In the genomic region with DNA sequence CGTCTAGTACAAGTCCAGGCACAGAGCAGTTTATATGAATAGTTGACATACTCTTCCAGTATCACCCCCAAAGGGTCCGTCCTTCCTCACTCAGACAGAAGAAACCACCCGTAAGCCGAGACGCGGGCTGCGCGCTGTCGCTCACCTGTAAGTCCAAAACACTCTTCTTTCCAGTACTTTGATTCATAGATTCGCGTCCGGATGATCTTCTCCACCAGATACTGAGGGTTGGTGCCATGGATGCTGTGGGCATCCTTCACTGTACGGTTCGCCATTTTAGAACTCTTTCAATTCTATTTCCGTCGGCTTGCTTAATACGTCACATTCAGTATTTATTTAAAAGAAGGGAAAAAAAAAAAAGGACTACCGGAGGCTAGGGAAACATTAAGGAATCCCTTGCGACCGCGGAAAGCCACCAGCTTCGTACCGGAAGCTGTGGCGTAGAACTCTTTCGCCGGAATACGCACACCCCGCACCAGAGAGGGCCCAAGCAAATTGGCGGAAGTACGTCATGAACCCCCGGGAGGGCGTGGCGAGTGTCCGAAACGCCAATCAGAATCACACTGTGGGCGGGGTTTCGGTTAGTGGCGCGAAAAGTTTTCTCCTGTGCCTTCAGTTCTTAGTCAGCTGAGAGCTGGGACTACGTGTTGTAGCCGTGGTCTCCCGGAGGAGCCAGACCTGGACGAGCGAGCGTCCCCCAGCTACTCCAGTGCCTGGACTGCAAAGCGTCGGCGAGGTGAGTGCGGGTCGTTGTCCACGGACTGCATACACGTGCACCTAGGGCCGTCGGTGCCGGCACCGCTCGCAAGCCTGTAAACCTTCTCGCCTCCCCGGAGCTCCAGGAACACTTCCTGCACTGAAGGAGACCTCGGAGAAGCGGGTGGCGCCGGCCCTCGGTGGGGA, we compare ENCODE assay signal across 7 mouse cellular contexts. TPM values are rescaled to one million over a fixed set of nuclear protein-coding genes. Genes with fewer than 3 reads are reported as not detected.
A peak's percentile ranks its signal among the peaks of the same experiment; 100 is the strongest.
DNase-seq lines count a peak whose midpoint lies in the region; ATAC-seq and TF ChIP-seq lines count a peak whose summit lies in the region.

A gene (minus strand): TSS at position 497 of the 903 bp plus-strand sequence.
A gene (plus strand): TSS at position 584 of the 903 bp plus-strand sequence.

- peak; percentile 99 for DNase-seq in adrenal gland, postnatal 10 days
- peak; percentile 98 for DNase-seq in embryonic facial prominence, embryonic 10.5 days (ENCODE audit: low spot score)
- DNase-seq in gonadal fat pad, adult 2 months (ENCODE audit: low read depth), result peak; percentile 77
- peak; percentile 97 for DNase-seq in left cerebral cortex, postnatal 4 days

- no peaks in the 10 kb centered on the region for H3K27me3 ChIP-seq in embryonic facial prominence, embryonic 10.5 days (replicated peaks; ENCODE audit: low read depth, poor library complexity, severe bottlenecking)
- H3K27me3 ChIP-seq in intestine, postnatal 0 days (replicated peaks; ENCODE audit: control insufficient read depth, insufficient read depth, low read length), result no peaks in the 10 kb centered on the region
- H3K27me3 ChIP-seq in midbrain, embryonic 12.5 days, result no peaks in the 10 kb centered on the region
- H3K27me3 ChIP-seq in small intestine, adult 2 months (ENCODE audit: control insufficient read depth, insufficient read depth, low read length), result no peaks in the 10 kb centered on the region

- peak within 1 kb of the TSS; percentile 93 for H3K4me2 ChIP-seq in intestine, postnatal 0 days (replicated peaks; ENCODE audit: low read depth)
- H3K4me2 ChIP-seq in midbrain, embryonic 12.5 days (replicated peaks), result peak within 1 kb of the TSS; percentile 95

- ATAC-seq in intestine, postnatal 0 days, result peak; percentile 97
- ATAC-seq in midbrain, embryonic 12.5 days (ENCODE audit: low FRiP score, low read depth), result peak; percentile 99

- peak within 1 kb of the TSS; percentile 78 for H3K9ac ChIP-seq in intestine, postnatal 0 days (ENCODE audit: low read depth, low read length)
- peak within 1 kb of the TSS; percentile 74 for H3K9ac ChIP-seq in midbrain, embryonic 12.5 days (replicated peaks)

- under 1% methylated on average over 64 of the region's 64 CpGs for WGBS in embryonic facial prominence, embryonic 10.5 days
- WGBS in intestine, postnatal 0 days, result under 1% methylated on average over 64 of the region's 64 CpGs
- WGBS in midbrain, embryonic 12.5 days, result under 1% methylated on average over 64 of the region's 64 CpGs
- under 1% methylated on average over 64 of the region's 64 CpGs for WGBS in small intestine, adult 2 months

- intact Hi-C loops in left cerebral cortex, postnatal 4 days (cut with DNase I), result no loop called here

- peaks cover 57% of the 10 kb centered on the region for H3K36me3 ChIP-seq in embryonic facial prominence, embryonic 10.5 days (replicated peaks)
- H3K36me3 ChIP-seq in intestine, postnatal 0 days (ENCODE audit: control insufficient read depth, insufficient read depth), result peaks cover 13% of the 10 kb centered on the region
- H3K36me3 ChIP-seq in midbrain, embryonic 12.5 days, result peaks cover 12% of the 10 kb centered on the region
- peaks cover 10% of the 10 kb centered on the region for H3K36me3 ChIP-seq in small intestine, adult 2 months (ENCODE audit: control insufficient read depth, insufficient read depth, low read length)

- H3K4me1 ChIP-seq in embryonic facial prominence, embryonic 10.5 days, result peaks cover 31% of the 10 kb centered on the region
- 0 out of 2 replicates have a peak, but pooled peaks cover 3% of the 10 kb centered on the region for H3K4me1 ChIP-seq in intestine, postnatal 0 days (replicated peaks; ENCODE audit: control insufficient read depth, insufficient read depth, low read length)
- H3K4me1 ChIP-seq in midbrain, embryonic 12.5 days, result peaks cover 25% of the 10 kb centered on the region
- no peaks in the 10 kb centered on the region for H3K4me1 ChIP-seq in small intestine, adult 2 months (ENCODE audit: control insufficient read depth, insufficient read depth, insufficient read length, low read length)

- H3K27ac ChIP-seq in embryonic facial prominence, embryonic 10.5 days (replicated peaks), result peak within 1 kb of the TSS; percentile 90
- H3K27ac ChIP-seq in intestine, postnatal 0 days (ENCODE audit: low read depth, low read length), result peak within 1 kb of the TSS; percentile 82
- H3K27ac ChIP-seq in midbrain, embryonic 12.5 days (replicated peaks), result peak within 1 kb of the TSS; percentile 65; the same call in 1 of the 2 replicates
- peak within 1 kb of the TSS; percentile 37 for H3K27ac ChIP-seq in small intestine, adult 2 months (ENCODE audit: insufficient read depth, low read depth, low read length)

- TF ChIP-seq POLR2A in small intestine, adult 2 months (IDR thresholded peaks at IDR 0.05; ENCODE audit: low read depth, low read length), result peak; percentile 43; the same call in 1 of the 2 replicates

- H3K9me3 ChIP-seq in embryonic facial prominence, embryonic 10.5 days, result 0 out of 2 replicates have a peak, but pooled peaks cover 3% of the 10 kb centered on the region
- no peaks in the 10 kb centered on the region for H3K9me3 ChIP-seq in intestine, postnatal 0 days (ENCODE audit: control insufficient read depth)
- no peaks in the 10 kb centered on the region for H3K9me3 ChIP-seq in midbrain, embryonic 12.5 days

- TF ChIP-seq CTCF in intestine, postnatal 0 days (IDR thresholded peaks at IDR 0.05; ENCODE audit: low read depth), result no peak
- TF ChIP-seq CTCF in small intestine, adult 2 months (IDR thresholded peaks at IDR 0.05; ENCODE audit: extremely low read depth, insufficient read length, insufficient replicate concordance, low read depth, low read length), result no peak

- peak within 1 kb of the TSS; percentile 88 for H3K4me3 ChIP-seq in embryonic facial prominence, embryonic 10.5 days
- H3K4me3 ChIP-seq in intestine, postnatal 0 days (ENCODE audit: low read depth, low read length), result peak within 1 kb of the TSS; percentile 95
- H3K4me3 ChIP-seq in midbrain, embryonic 12.5 days, result peak within 1 kb of the TSS; percentile 77
- H3K4me3 ChIP-seq in small intestine, adult 2 months (ENCODE audit: low read depth, low read length), result peak within 1 kb of the TSS; percentile 86

RNA-seq across cellular contexts. Expression of the first gene that starts in this region (rescaled TPM):
- total RNA-seq in adrenal gland, postnatal 10 days (2021), result 10 to 100 TPM; 35.0 to 36.3 TPM
- polyA plus RNA-seq in embryonic facial prominence, embryonic 10.5 days (2016; fragmentation: Nextera tagmentation; extraction: Ambion mirVana), result 117 and 122 TPM in 2 replicates
- 7.5 and 8.7 TPM in 2 replicates for polyA plus RNA-seq in gonadal fat pad, adult 2 months (2012; rRNA removed)
- 64.1 and 65.2 TPM in 2 replicates for polyA plus RNA-seq in intestine, postnatal 0 days (2015; fragmentation: Nextera tagmentation; extraction: Ambion mirVana)
- total RNA-seq in left cerebral cortex, postnatal 4 days (2021), result 10 to 100 TPM; 48.8 to 52.9 TPM
- polyA plus RNA-seq in midbrain, embryonic 12.5 days (2016; fragmentation: Nextera tagmentation; extraction: Ambion mirVana), result 96.0 and 107 TPM in 2 replicates
- 1.1 and 1.4 TPM in 2 replicates for polyA plus RNA-seq in small intestine, adult 2 months (2012; rRNA removed)

RNA-seq across cellular contexts. Expression of the second gene that starts in this region (rescaled TPM):
- 1 to 10 TPM; 1.7 to 2.2 TPM for total RNA-seq in adrenal gland, postnatal 10 days (2021)
- polyA plus RNA-seq in embryonic facial prominence, embryonic 10.5 days (2016; fragmentation: Nextera tagmentation; extraction: Ambion mirVana), result 25.0 and 25.8 TPM in 2 replicates
- polyA plus RNA-seq in gonadal fat pad, adult 2 months (2012; rRNA removed), result 0.22 and 0.36 TPM in 2 replicates
- 3.1 and 3.2 TPM in 2 replicates for polyA plus RNA-seq in intestine, postnatal 0 days (2015; fragmentation: Nextera tagmentation; extraction: Ambion mirVana)
- under 1 TPM; 0.83 to 0.90 TPM for total RNA-seq in left cerebral cortex, postnatal 4 days (2021)
- 10.6 and 11.1 TPM in 2 replicates for polyA plus RNA-seq in midbrain, embryonic 12.5 days (2016; fragmentation: Nextera tagmentation; extraction: Ambion mirVana)
- 0.15 and 0.41 TPM in 2 replicates for polyA plus RNA-seq in small intestine, adult 2 months (2012; rRNA removed)

Comparison
In these comparisons a context has a peak if more than half of its experiments do, and no peak if none do; other contexts are left out.
1. Peak in every context shown above with its lines: DNase-seq, ATAC-seq, H3K4me3 ChIP-seq and H3K27ac ChIP-seq.
2. H3K27ac ChIP-seq: peak in every context shown above with its lines; median percentile 90 in embryonic facial prominence, embryonic 10.5 days; 82 in intestine, postnatal 0 days; 65 in midbrain, embryonic 12.5 days; 37 in small intestine, adult 2 months.